Mouse (Mus musculus) embryonic fibroblast, embryonic 13.5 days (primary cell): Measurements from ENCODE around the gene Erc2.

Source experiments
- CTCF ChIP-seq: IDR thresholded peaks from 2 replicates; pipeline ENCODE4 v1.5.1; 2011; ENCODE audit warnings: mild to moderate bottlenecking, control low read depth, low read length, moderate library complexity, borderline replicate concordance; ENCODE audit not compliant: insufficient read depth
- POLR2A ChIP-seq: IDR thresholded peaks from 2 replicates; pipeline ENCODE4 v1.6.1; 2011; ENCODE audit warnings: low read depth, mild to moderate bottlenecking, control low read depth, low read length, moderate library complexity

GRCm38 (mm10) chr14:27778982-27779701 lies 156.9 kb downstream of the Erc2 start:
- TF ChIP-seq CTCF: no peak
- no peak for TF ChIP-seq POLR2A
